Mouse (Mus musculus) 3T3-L1 (cell line): ENCODE data around the gene Tmem145.

ENCODE experiments used
- DNase-seq: peaks from one replicate; pipeline ENCODE4 v3.0.0-alpha.2; 2015; ENCODE audit warnings: low read depth, low spot score

Tmem145 gene

DNA sequence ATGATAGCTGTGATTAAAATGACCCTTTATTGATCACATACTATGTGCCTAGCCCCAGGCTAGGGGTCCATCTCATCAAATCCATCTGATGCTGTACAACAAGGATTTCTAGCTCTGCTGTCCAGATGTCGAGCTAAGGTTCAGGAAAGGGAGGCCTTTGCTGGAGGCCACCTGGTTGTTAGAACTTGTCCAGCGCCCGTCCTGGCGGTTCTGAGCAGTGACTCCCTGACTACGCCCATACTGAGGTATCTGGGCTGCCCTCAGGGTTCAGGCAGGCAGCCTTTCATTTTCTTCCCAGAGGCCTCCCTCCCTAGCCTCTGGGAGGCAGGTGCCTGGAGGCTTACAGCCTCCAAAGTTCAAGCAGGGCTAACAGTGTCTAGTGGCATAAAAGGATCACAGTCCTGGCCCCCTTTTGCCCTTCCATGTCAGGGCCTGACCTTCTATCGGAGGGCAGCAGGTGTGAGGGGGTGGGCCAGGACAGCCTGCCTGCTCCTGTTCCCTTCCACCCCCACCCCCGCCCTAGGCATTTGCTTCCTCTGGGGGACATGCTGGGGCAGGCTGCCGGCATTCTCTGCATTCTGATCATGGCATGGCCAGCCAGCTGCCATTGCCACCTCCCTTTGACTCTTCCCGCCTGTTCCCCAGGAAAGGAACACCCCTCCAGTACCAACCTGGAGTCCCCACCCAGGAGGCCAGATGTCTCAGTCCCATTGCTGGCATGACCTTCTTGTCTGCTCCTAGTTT lies 30.2 kb upstream of the Tmem145 start:
- DNase-seq: no peak

DNA sequence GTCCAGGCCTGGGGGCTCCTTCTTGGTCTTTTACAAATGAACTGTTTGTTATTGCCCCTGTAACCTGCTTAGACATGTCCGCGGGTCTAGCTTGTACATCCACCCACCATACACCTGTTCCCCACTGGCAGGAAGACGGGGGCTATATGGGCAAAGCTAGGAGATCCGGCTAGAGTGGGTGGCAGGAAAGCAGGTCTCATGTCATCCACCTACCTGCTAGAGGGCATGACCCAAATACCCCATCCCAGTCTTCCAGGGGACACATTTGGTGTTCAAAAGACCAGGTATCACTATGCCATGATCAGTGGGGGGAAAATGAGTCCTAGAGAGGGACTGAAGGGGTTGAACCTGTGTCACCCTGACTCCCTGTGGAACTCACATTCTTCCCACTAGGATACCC lies 28.5 kb upstream of the Tmem145 start:
- no peak for DNase-seq

- DNase-seq: no peak
Observed at GRCm38 (mm10) chr7:25277998-25278340, 27.9 kb upstream of the Tmem145 start.

DNA sequence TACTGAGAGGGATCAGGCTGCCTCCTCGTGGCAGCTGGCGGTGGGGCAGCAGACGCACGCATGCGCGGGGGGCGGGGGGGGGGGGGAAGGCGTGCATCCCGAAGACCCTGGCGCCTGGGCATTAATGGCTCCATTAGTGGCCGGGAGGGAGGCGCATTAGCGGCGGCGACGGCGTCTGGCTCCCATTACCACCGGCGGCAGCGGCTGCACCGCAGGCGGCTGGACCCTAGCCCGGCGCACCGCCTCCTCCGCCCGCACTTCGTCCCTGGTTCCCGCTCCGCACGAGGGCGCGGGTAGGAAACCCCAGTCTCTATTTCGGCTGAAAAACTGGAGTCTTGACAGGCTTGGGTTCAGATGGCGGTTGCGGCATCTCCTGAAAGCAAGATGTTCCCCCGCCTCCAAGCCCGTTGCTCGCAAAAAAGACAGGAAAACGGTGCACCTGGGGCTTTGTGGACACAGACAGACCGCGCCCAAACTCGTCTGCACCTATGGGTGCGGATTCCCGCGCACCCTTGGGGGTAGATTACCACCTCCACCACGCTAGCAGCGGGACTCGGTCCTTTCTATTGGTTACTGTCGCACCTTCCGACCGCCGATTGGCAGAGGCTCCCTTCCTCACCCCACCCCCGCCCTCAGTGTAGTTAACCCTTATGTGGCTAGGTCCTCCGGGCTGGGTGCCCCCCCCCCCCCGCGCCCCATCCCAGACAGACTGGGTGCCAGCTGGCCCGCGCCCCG lies 27.4 kb upstream of the Tmem145 start:
- DNase-seq: peak; percentile 93

- peak; percentile 81 for DNase-seq
Observed at GRCm38 (mm10) chr7:25279076-25279860, 26.6 kb upstream of the Tmem145 start.

DNA sequence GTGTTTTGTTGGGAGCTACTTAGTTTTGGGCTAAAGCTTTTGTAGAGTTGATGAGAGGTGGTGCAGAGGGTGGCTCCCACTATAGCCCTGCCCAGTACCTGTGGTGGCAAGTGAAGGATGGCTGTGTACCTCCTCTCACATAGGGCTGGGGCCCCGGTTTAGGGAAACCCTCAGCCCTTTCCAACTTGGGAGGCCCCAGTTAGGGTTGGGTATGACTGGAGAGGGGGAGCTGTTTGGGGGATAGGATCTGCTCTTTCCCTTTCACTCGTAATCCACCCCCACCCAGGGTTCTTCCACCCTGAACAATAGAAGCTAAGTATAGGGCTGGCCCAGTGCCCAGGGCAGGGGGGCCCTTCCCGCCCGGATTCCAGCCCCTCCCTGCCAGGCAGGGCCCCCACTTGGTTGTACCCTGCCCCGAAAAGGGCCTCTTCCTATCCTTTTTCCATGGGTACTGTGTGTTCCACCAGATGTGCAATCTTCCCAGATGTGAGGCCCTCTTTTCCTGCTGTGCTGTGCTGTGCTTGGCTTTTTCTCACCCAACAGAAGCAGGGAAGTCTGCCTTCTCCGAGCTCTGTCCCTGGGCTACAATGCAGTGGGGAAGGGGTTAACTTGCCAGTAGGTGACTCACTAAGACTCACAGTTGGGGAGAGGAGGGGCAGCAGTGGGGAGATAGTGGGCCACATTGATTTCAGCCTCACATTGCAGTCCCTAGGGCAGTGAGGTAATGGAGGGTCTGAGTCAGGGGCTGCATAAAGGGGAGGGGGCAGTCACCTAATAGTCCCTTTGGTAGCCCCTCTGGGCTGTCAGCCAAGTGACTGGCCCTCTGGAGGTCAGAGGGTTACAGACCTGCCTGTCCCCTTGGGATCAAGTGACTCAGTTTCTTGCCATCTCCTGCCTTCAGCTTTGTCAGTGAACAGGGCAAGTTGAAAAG lies 25.8 kb upstream of the Tmem145 start:
- peak; percentile 90 for DNase-seq

DNA sequence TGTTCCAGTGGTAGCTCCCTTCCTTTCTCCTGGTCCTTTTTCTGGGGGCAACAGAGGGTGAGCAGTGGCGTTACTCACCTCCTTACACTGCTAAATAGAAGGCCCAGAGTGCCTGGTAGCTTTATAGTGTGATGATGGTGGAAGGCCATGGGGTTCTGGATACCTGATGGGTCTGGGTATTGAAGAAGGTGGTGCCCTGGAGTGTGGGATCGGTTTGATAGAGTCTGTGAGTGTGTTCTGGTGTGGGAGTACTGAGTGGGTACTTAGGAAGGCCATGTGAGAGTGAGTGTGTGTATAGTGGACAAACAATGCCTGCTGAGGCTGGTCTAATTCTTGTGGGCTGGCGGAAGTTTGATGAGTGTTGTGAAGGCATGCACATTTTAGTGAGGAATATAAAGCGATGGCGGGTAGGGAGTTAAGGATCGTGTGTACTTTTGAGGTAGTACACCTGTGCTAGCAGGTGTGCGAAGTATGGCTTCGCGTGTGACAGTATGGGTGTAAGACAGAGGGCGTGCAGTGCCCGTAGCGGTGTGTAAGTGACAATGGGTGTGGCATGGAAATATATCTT lies 24.7 kb upstream of the Tmem145 start:
- DNase-seq: peak; percentile 44

GRCm38 (mm10) chr7:25281734-25282601 lies 23.9 kb upstream of the Tmem145 start:
- DNase-seq: peak; percentile 84

DNA sequence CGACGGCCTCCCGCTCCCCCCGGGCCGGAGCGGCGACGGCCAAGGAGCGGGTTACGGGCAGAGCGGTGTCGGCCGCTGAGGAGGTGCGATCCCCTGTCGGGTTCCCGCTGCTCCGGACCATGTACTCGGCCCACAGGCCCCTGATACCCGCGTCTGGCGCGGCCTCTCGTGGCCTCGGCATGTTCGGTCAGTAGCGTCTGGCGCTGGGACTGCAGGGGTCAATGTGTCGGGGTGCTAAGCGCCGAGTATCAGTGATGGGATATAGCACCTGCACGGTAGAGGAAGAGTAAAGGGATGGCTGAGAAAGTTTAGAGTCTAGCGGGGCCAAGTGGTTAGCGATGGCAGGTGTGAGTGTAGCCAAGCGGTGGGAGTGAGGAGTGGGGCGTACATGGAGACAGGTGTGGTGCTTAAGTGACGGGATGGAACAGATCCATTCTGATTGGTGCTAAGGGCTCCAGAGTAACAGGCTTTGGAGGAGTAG lies 23.1 kb upstream of the Tmem145 start:
- peak; percentile 42 for DNase-seq

- DNase-seq: no peak
Observed at GRCm38 (mm10) chr7:25283637-25284036, 22.3 kb upstream of the Tmem145 start.

DNA sequence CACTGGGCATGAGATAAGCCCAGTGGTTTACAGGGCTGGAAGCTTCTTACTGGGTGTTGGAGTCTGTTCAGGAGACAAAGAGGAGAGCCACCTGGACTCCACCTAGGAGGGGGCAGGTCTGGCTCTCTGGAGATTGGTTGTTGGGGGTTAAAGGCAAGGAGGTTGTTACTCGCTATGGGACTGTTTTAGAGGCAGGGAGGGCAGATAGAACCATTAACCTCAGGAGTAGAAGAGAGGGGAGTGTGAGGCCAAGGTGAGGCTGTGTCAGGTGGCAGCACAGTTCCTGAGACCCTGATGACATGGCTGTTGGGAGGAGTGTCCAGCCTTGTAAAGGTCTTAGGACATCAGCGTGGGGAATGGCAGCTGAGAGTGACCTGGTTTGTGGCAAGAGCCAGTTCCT lies 21.7 kb upstream of the Tmem145 start:
- DNase-seq: no peak

GRCm38 (mm10) chr7:25284766-25285165 lies 21.1 kb upstream of the Tmem145 start:
- no peak for DNase-seq

DNA sequence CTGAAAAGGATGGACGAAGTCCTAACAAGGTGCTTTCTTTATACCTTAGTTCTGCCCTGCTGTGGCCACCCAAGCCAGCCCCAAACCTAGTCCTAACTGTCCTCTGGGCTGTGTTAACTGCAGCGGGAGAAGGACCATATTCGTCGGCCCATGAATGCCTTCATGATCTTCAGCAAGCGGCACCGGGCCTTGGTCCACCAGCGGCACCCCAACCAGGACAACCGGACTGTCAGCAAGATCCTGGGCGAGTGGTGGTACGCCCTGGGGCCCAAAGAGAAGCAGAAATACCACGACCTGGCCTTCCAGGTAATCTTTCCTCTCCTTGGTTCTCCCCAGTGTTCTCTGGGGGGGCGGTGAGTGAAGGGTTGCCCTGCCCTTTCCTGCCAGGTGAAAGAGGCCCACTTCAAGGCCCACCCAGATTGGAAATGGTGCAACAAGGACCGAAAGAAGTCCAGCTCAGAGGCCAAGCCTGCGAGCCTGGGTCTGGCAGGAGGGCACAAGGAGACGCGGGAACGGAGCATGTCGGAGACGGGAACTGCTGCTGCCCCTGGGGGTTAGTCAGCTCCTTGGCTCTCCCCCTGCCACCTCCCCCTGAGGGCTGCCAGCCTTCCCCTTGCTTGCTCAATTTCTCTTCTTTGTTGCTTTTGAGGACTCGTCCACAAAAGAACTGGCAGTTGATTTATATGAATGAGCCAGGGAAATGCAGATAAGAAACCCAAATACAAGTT lies 20.2 kb upstream of the Tmem145 start:
- DNase-seq: no peak

- DNase-seq: no peak
Observed at GRCm38 (mm10) chr7:25286989-25287388, 18.9 kb upstream of the Tmem145 start.

- no peak for DNase-seq
Observed at GRCm38 (mm10) chr7:25288011-25288410, 17.9 kb upstream of the Tmem145 start.

GRCm38 (mm10) chr7:25288721-25289120 lies 17.2 kb upstream of the Tmem145 start:
- no peak for DNase-seq

DNA sequence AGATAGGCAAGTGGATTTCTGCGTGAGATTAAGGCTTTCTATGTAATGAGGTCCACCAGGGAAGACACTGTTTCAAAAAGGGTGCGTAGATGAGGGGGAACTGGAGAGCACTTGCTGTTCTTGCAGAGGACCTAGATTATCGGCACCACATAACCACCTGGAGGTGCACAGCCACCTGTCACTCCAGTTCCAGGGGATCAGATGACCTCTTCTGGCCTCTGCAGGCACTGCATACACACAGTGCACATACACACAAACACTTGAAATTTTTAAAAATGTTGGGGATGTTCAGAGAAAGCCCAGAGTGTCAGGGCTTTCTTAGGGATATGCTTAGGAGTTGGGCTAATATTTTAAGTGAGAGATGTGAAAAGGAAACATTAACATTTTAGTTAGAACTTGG lies 16.0 kb upstream of the Tmem145 start:
- no peak for DNase-seq

GRCm38 (mm10) chr7:25290463-25290862 lies 15.4 kb upstream of the Tmem145 start:
- DNase-seq: no peak

- DNase-seq: no peak
Observed at GRCm38 (mm10) chr7:25290911-25291310, 15.0 kb upstream of the Tmem145 start.
